Mouse (Mus musculus) kidney, adult 18-20 months (tissue): ENCODE data around the gene Ctf2.

ENCODE experiments used
- DNase-seq: peaks from one replicate; pipeline ENCODE4 v3.0.0; 2021

Gene Ctf2

DNA sequence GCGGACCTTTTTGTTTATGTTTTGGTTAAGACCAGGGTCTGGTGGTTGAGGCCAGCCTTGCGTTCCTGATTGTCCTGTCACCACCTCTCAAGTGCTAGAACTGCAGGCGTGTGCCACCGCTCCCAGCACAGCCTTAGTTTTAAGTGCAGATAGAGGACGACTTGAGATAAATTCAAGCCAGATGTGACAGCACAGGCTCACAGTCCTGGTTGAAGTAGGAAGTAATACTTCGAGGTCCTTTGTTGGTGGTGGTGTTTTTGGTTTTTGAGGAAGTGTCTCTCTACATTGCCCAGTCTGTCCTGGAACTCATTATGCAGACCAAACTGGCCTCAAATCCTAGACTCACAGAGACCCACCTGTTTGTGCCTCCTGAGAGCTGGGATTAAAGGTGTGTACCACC, 27.8 kb upstream of the Ctf2 start:
- DNase-seq: no peak

DNA sequence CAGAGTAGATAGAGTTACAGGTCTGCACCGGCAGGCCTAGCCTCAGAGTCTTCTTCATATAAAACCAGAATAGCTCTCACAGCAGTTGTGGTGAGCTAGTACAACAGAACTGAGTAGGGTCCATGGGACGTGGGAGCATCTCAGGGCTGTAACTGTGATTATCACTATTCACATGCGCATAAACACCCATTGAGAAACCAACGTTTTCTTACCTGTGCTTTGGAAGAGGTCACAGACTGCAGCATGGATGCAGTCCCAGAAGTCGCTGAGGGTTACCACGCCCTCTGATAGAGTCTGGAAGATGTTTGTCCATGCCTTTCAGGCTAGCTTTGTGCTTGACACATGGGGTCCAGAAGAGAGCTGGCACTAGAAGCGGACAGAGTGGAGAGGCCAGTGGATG, 21.8 kb upstream of the Ctf2 start:
- no peak for DNase-seq

- DNase-seq: no peak
These were observed 21.2 kb upstream of the Ctf2 start for GRCm38 (mm10) chr7:127753158-127753557.

DNA sequence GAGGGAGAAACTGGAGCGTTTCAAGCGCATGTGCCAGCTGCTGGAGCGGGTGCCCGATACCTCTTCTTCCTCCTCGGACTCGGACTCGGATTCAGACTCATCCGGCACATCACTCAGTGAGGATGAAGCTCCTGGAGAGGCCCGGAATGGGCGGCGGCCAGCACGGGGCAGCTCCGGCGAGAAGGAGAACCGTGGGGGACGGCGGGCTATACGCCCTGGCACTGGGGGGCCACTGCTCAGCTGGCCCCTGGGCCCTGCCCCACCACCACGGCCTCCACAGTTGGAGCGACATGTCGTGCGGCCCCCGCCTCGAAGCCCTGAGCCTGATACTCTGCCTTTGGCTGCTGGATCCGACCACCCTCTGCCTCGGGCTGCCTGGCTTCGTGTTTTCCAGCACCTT, 20.1 kb upstream of the Ctf2 start:
- no peak for DNase-seq

- no peak for DNase-seq
These were observed 19.7 kb upstream of the Ctf2 start for GRCm38 (mm10) chr7:127751619-127752018.

- DNase-seq: no peak
These were observed 18.5 kb upstream of the Ctf2 start for GRCm38 (mm10) chr7:127750131-127751127.

DNA sequence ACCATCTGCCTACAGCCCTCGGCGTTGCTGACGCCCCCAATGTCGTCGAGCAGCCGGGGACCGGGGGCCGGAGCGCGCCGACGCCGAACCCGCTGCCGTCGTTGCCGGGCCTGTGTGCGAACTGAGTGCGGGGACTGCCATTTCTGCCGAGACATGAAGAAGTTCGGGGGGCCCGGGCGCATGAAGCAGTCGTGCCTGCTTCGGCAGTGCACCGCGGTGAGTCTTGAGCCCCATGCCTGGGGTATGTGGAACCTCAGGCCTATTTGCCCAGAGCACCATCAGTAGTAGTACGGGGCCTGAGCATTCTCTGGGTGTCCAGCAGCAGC, 16.2 kb upstream of the Ctf2 start:
- DNase-seq: no peak

- DNase-seq: no peak
These were observed 15.7 kb upstream of the Ctf2 start for GRCm38 (mm10) chr7:127747559-127748234.

- DNase-seq: no peak
These were observed 14.8 kb upstream of the Ctf2 start for GRCm38 (mm10) chr7:127746494-127747491.

DNA sequence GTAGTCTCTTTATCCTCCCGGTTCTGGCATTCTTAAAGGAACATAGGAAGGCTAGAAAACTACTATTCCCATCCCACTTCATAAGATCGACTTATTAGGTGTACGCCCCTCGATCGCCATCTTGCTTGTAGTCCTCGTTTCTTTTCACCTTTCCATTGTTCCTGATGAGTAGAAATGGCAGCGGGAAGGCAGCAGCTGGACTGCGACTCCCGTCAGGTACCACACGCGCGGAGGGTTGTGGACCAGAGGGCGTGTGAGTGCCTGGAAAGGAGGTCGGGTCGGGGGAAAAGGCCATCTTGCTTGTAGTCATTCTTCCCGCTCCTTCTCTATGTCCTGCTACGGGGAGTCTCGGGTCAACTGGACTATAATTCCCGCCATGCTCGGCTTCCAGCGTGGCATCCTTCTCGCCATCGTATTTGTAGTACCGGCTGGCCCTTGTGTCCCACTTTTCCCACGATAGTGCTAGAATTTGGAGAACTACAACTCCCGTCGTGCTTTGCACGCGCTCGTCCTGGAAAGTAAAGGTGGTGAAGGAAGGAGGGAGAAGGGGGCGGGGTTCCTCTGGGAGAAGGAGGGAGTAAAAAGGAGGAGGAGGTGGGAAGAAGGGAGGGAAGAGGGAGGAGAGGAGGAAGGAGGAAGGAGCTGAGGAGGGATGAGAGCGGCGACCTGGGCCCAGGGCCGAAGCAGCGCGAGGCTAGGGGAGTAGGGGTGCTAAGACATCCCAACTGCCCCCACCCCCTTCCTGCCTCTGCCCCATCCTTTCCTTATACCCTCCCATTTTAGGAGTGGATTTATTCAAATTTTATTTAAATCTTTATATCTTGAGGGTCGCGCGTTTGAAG, 13.9 kb upstream of the Ctf2 start:
- DNase-seq: peak; percentile 94

DNA sequence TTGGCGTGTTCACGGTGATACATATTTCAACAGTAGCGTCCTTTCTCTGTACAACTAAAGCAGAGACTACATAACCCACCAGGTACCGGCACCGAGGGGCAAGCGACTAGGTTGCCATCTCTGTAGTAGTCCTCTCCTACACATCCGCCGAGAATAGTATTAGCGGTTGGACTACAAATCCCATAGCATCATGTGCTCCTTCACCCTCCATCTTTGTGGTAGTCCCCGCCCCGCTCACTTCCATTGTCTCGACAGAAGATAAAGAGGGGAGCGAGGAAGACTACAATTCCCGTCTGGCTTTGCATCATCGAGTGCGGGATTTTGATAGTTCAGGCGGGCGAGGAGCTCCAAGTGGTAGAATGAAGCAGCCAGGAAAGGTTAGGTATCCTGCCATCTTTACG, 13.3 kb upstream of the Ctf2 start:
- DNase-seq: peak; percentile 93

- DNase-seq: peak; percentile 83
These were observed 12.5 kb upstream of the Ctf2 start, which contains the start of gene Fbxl19 for GRCm38 (mm10) chr7:127744366-127745045. Gene Fbxl19 (plus strand): TSS chr7:127744543.

GRCm38 (mm10) chr7:127730170-127730569, 1.8 kb downstream of the Ctf2 start:
- DNase-seq: no peak

DNA sequence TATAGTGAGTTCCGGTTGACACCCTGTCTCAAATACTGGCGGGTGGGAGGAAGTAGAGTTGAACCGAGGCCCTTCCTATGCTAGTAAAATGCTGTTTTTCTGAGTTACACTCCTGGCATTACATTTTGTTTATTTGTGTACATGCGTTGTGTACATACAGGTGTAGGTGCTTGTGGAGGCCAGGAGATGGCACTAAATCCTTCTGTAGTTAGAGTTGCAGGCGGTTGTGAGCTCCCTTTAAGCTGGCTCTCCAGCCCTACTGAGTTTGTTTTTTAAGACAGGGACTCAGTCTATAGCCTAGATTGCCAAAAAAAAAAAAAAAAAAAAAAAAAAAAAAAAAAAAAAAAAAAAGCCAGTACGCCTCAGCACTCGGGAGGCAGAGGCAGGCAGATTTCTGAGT, 4.1 kb downstream of the Ctf2 start:
- DNase-seq: no peak

GRCm38 (mm10) chr7:127725924-127726323, 6.0 kb downstream of the Ctf2 start:
- no peak for DNase-seq

- no peak for DNase-seq
These were observed 6.5 kb downstream of the Ctf2 start for GRCm38 (mm10) chr7:127725490-127725889.

- no peak for DNase-seq
These were observed 12.7 kb downstream of the Ctf2 start for GRCm38 (mm10) chr7:127719258-127719657.

- DNase-seq: no peak
These were observed 13.6 kb downstream of the Ctf2 start for GRCm38 (mm10) chr7:127718339-127718738.

GRCm38 (mm10) chr7:127716992-127717391, 15.0 kb downstream of the Ctf2 start:
- DNase-seq: peak; percentile 83

- no peak for DNase-seq
These were observed 17.1 kb downstream of the Ctf2 start for GRCm38 (mm10) chr7:127714816-127715215.
